Mouse (Mus musculus): Measurements from ENCODE around the gene Ccsap. TPM values are rescaled to one million over a fixed set of nuclear protein-coding genes. Genes with fewer than 3 reads are reported as not detected.
"Not testable (repeated sequence)": the region's sequence is repeated elsewhere in the genome, so short reads cannot be mapped to it uniquely, and the experiment has no call there.

The Ccsap gene
- polyA plus RNA-seq, 1 experiment, result 0.30 TPM

DNA sequence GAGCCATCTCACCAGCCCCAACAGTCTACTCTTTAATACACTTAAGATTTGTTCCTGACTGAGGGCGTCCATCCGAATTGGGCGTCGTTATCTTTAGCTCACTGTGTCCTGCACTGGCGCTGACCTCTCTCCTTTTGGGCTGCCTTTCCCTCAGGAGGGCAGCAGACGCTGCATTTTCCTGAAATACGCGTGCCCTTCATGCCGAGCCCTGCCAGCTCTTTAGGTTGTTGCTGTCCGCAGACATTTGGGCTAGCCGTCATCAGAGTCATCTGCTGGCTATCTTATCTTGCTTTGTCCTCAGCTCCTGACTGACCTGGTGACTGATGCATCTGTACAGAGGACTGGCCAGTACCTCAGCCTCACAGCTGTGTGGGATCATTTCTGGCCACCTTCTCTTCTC is 44.7 kb downstream of the Ccsap start:
- 81% methylated on average over 11 of the region's 11 CpGs for WGBS
- Histone ChIP-seq H3K4me3 (ENCODE audit: insufficient read depth, low read depth, low read length) (no peak overlapping the region), H3K27me3 (replicated peaks; ENCODE audit: control insufficient read depth, insufficient read depth, low read length) (no peaks in the 10 kb centered on the region), H3K4me1 (ENCODE audit: control insufficient read depth, insufficient read depth, low read length) (peaks cover 13% of the 10 kb centered on the region; the same call in 1 of the 2 replicates), H3K27ac (ENCODE audit: insufficient read depth, low read depth, low read length) (no peak overlapping the region), H3K36me3 (ENCODE audit: control insufficient read depth, insufficient read depth, low read length) (no peaks in the 10 kb centered on the region)
- TF ChIP-seq POLR2A (IDR thresholded peaks at IDR 0.05; ENCODE audit: low read depth, low read length) (no peak), CTCF (conservative IDR thresholded peaks at IDR 0.05; ENCODE audit: insufficient read depth, insufficient read length, low read depth, low read length) (no peak)
- no peak for DNase-seq

DNA sequence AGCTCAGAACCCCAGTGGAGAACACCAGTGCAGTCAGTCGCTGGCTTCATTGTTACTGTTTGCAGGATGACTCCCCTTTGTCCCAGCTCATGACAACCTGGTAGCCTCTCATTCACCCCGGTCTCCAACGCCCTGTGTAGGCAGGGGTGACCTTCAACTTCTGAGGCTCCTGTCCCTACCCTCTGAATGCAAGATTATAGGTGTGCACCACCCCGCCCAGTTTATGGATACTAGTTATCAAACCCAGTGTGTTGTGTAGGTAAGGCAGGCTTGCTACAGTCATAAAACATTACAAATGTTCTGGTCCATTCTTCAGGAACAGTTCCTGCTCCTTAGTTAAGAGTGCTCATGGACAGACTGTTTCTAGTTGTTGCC is 46.1 kb downstream of the Ccsap start:
- Histone ChIP-seq H3K4me3 (ENCODE audit: insufficient read depth, low read depth, low read length) (no peak overlapping the region), H3K4me1 (ENCODE audit: control insufficient read depth, insufficient read depth, low read length) (peaks cover 13% of the 10 kb centered on the region; the same call in 1 of the 2 replicates), H3K27me3 (replicated peaks; ENCODE audit: control insufficient read depth, insufficient read depth, low read length) (no peaks in the 10 kb centered on the region), H3K36me3 (ENCODE audit: control insufficient read depth, insufficient read depth, low read length) (no peaks in the 10 kb centered on the region), H3K27ac (ENCODE audit: insufficient read depth, low read depth, low read length) (peak overlapping the region; percentile 24; the same call in 1 of the 2 replicates)
- no peak for DNase-seq
- 76% methylated on average over 4 of the region's 4 CpGs for WGBS
- TF ChIP-seq CTCF (conservative IDR thresholded peaks at IDR 0.05; ENCODE audit: insufficient read depth, insufficient read length, low read depth, low read length), result no peak

- peak; percentile 81 for DNase-seq
- WGBS, result 37% methylated on average over 16 of the region's 16 CpGs
These were observed 46.7 kb downstream of the Ccsap start for GRCm38 (mm10) chr8:123813173-123813891.

GRCm38 (mm10) chr8:123812227-123812626 is 47.8 kb downstream of the Ccsap start:
- WGBS, result 84% methylated on average over 5 of the region's 5 CpGs
- no peak for DNase-seq

More at GRCm38 (mm10) chr8:123813173-123813891, 46.7 kb downstream of the Ccsap start:
- Histone ChIP-seq H3K36me3 (ENCODE audit: control insufficient read depth, insufficient read depth, low read length) (no peaks in the 10 kb centered on the region), H3K27me3 (replicated peaks; ENCODE audit: control insufficient read depth, insufficient read depth, low read length) (no peaks in the 10 kb centered on the region), H3K4me3 (ENCODE audit: insufficient read depth, low read depth, low read length) (no peak overlapping the region), H3K4me1 (ENCODE audit: control insufficient read depth, insufficient read depth, low read length) (peaks cover 13% of the 10 kb centered on the region; the same call in 1 of the 2 replicates), H3K27ac (ENCODE audit: insufficient read depth, low read depth, low read length) (peak overlapping the region; percentile 24; the same call in 1 of the 2 replicates)
- TF ChIP-seq POLR2A (IDR thresholded peaks at IDR 0.05; ENCODE audit: low read depth, low read length) (no peak), CTCF (conservative IDR thresholded peaks at IDR 0.05; ENCODE audit: insufficient read depth, insufficient read length, low read depth, low read length) (no peak)

GRCm38 (mm10) chr8:123809342-123809741 is 50.7 kb downstream of the Ccsap start:
- H3K4me1 ChIP-seq (ENCODE audit: control insufficient read depth, insufficient read depth, low read length), result peaks cover 29% of the 10 kb centered on the region
- H3K4me3 ChIP-seq (ENCODE audit: insufficient read depth, low read depth, low read length); H3K27ac ChIP-seq (ENCODE audit: insufficient read depth, low read depth, low read length); DNase-seq; H3K36me3 ChIP-seq (ENCODE audit: control insufficient read depth, insufficient read depth, low read length); H3K27me3 ChIP-seq (replicated peaks; ENCODE audit: control insufficient read depth, insufficient read depth, low read length): not testable (repeated sequence)
- 89% methylated on average over 4 of the region's 4 CpGs for WGBS

More at GRCm38 (mm10) chr8:123812227-123812626, 47.8 kb downstream of the Ccsap start:
- Histone ChIP-seq H3K4me3 (ENCODE audit: insufficient read depth, low read depth, low read length) (no peak overlapping the region), H3K4me1 (ENCODE audit: control insufficient read depth, insufficient read depth, low read length) (peaks cover 20% of the 10 kb centered on the region), H3K27me3 (replicated peaks; ENCODE audit: control insufficient read depth, insufficient read depth, low read length) (no peaks in the 10 kb centered on the region), H3K36me3 (ENCODE audit: control insufficient read depth, insufficient read depth, low read length) (no peaks in the 10 kb centered on the region), H3K27ac (ENCODE audit: insufficient read depth, low read depth, low read length) (no peak overlapping the region)
- TF ChIP-seq CTCF (conservative IDR thresholded peaks at IDR 0.05; ENCODE audit: insufficient read depth, insufficient read length, low read depth, low read length) (no peak), POLR2A (IDR thresholded peaks at IDR 0.05; ENCODE audit: low read depth, low read length) (no peak)

DNA sequence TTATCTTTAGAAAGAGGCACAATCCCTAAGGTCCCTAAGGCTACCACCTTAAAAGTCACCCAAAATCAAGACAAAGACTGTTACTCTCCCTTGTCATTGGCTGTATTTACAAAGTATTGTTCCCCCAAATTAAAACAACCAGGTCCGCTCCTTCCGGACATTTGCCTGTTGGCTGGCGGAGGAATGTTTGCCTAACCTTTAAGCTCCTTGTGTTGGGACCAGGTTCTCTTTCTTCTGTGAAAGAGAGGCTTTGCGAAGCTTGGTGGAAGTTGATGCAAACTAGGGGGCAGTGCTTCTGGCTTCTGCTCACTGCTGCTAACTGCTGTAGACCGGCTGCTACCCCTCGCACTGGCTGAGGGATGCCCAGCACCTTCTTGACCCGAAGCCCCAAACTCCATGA is 51.3 kb downstream of the Ccsap start:
- Histone ChIP-seq H3K4me3 (ENCODE audit: insufficient read depth, low read depth, low read length) (no peak overlapping the region), H3K27ac (ENCODE audit: insufficient read depth, low read depth, low read length) (no peak overlapping the region), H3K27me3 (replicated peaks; ENCODE audit: control insufficient read depth, insufficient read depth, low read length) (no peaks in the 10 kb centered on the region), H3K4me1 (ENCODE audit: control insufficient read depth, insufficient read depth, low read length) (peaks cover 22% of the 10 kb centered on the region), H3K36me3 (ENCODE audit: control insufficient read depth, insufficient read depth, low read length) (no peaks in the 10 kb centered on the region)
- TF ChIP-seq POLR2A (IDR thresholded peaks at IDR 0.05; ENCODE audit: low read depth, low read length), result no peak
- no peak for TF ChIP-seq CTCF (conservative IDR thresholded peaks at IDR 0.05; ENCODE audit: insufficient read depth, insufficient read length, low read depth, low read length)
- DNase-seq, result no peak
- 79% methylated on average over 7 of the region's 7 CpGs for WGBS

GRCm38 (mm10) chr8:123807852-123808573 is 52.0 kb downstream of the Ccsap start:
- H3K4me3 ChIP-seq (ENCODE audit: insufficient read depth, low read depth, low read length), result no peak overlapping the region
- H3K4me1 ChIP-seq (ENCODE audit: control insufficient read depth, insufficient read depth, low read length), result peaks cover 17% of the 10 kb centered on the region
- no peak for TF ChIP-seq POLR2A (IDR thresholded peaks at IDR 0.05; ENCODE audit: low read depth, low read length)
- TF ChIP-seq CTCF (conservative IDR thresholded peaks at IDR 0.05; ENCODE audit: insufficient read depth, insufficient read length, low read depth, low read length), result no peak
- 66% methylated on average over 6 of the region's 6 CpGs for whole genome bisulfite sequencing
- H3K27me3 ChIP-seq (replicated peaks; ENCODE audit: control insufficient read depth, insufficient read depth, low read length), result no peaks in the 10 kb centered on the region
- DNase-seq, result no peak
- H3K36me3 ChIP-seq (ENCODE audit: control insufficient read depth, insufficient read depth, low read length), result no peaks in the 10 kb centered on the region
- H3K27ac ChIP-seq (ENCODE audit: insufficient read depth, low read depth, low read length), result no peak overlapping the region
